Mouse (Mus musculus) heart, embryonic 16.5 days (tissue): ENCODE results near the gene Cpne9. TPM values are rescaled to one million over a fixed set of nuclear protein-coding genes. Genes with fewer than 3 reads are reported as not detected.

ENCODE experiments used
- ATAC-seq: fragments of 200-750 bp; cut with Nextera tagmentation; replicated peaks from 2 replicates; pipeline ENCODE4 v1.8.0; 2017; ENCODE audit warnings: moderate number of reproducible peaks; ENCODE audit not compliant: insufficient read depth, low FRiP score; ENCODE audit errors: extremely low read depth
- H3K27ac ChIP-seq: fragments of 300-500 bp; sonication (generic); 2 replicates; pipeline ENCODE4 v1.5.1; 2014; ENCODE audit warnings: mild to moderate bottlenecking, low read length, control low read depth, moderate library complexity
- H3K27me3 ChIP-seq: fragments of 300-500 bp; sonication (generic); 2 replicates; pipeline ENCODE4 v1.6.1; 2014; ENCODE audit warnings: low read length, mixed read lengths; ENCODE audit not compliant: control insufficient read depth, insufficient read depth
- H3K36me3 ChIP-seq: fragments of 300-500 bp; sonication (generic); 2 replicates; pipeline ENCODE4 v1.6.1; 2014; ENCODE audit not compliant: control insufficient read depth, insufficient read depth
- H3K4me1 ChIP-seq: fragments of 300-500 bp; sonication (generic); 2 replicates; pipeline ENCODE4 v1.6.1; 2014; ENCODE audit warnings: low read length, mixed read lengths; ENCODE audit not compliant: control insufficient read depth, insufficient read depth
- H3K4me2 ChIP-seq: fragments of 300-500 bp; sonication (generic); 2 replicates; pipeline ENCODE4 v1.6.1; 2014; ENCODE audit warnings: low read depth, mild to moderate bottlenecking, control low read depth, low read length
- H3K4me3 ChIP-seq: fragments of 300-500 bp; sonication (generic); 2 replicates; pipeline ENCODE4 v1.5.1; 2014; ENCODE audit warnings: mild to moderate bottlenecking, control low read depth, low read length
- H3K9ac ChIP-seq: fragments of 300-500 bp; sonication (generic); 2 replicates; pipeline ENCODE4 v1.6.1; 2014; ENCODE audit warnings: low read length, control low read depth
- H3K9me3 ChIP-seq: fragments of 300-500 bp; sonication (generic); replicated peaks from 2 replicates; pipeline ENCODE4 v1.6.1; 2016; ENCODE audit warnings: low read length; ENCODE audit not compliant: control insufficient read depth
- WGBS: fragments of 180-500 bp; shearing (Covaris S2); extraction: QIAGEN DNeasy Blood & Tissue Kit; methylation state at CpG from one replicate; pipeline ENCODE4 v1.1.7; 2014; 5-methylcytosine and 5-hydroxymethylcytosine counted together
- polyA plus RNA-seq: library from polyadenylated mRNA; unstranded; fragments of >200 nt; fragmentation: Nextera tagmentation; extraction: Ambion mirVana; gene quantifications from 2 replicates; pipeline ENCODE4 v1.2.1, GENCODE M21; 2015

Gene Cpne9
- polyA plus RNA-seq, 1 experiment from 2014 or later, result 0.11 TPM

GRCm38 (mm10) chr6:113261174-113261858 is 20.8 kb upstream of the Cpne9 start:
- Histone ChIP-seq H3K27ac (no peak overlapping the region), H3K4me3 (no peak overlapping the region), H3K4me1 (no peaks in the 10 kb centered on the region), H3K36me3 (peaks cover 54% of the 10 kb centered on the region), H3K9me3 (no peaks in the 10 kb centered on the region), H3K27me3 (no peaks in the 10 kb centered on the region), H3K4me2 (no peak overlapping the region), H3K9ac (no peak overlapping the region)
- 79% methylated on average over 8 of the region's 8 CpGs for WGBS
- no peak for ATAC-seq

- Histone ChIP-seq H3K4me3 (no peak overlapping the region), H3K36me3 (peaks cover 51% of the 10 kb centered on the region)
- no peak for ATAC-seq
Observed at GRCm38 (mm10) chr6:113263531-113263930, 18.6 kb upstream of the Cpne9 start.

GRCm38 (mm10) chr6:113264429-113264828 is 17.7 kb upstream of the Cpne9 start:
- no peak overlapping the region for H3K4me3 ChIP-seq
- no peaks in the 10 kb centered on the region for H3K9me3 ChIP-seq
- no peaks in the 10 kb centered on the region for H3K4me1 ChIP-seq
- no peak for ATAC-seq
- H3K4me2 ChIP-seq, result no peak overlapping the region
- peaks cover 50% of the 10 kb centered on the region for H3K36me3 ChIP-seq
- WGBS, result 91% methylated on average over 8 of the region's 8 CpGs
- no peak overlapping the region for H3K9ac ChIP-seq
- no peaks in the 10 kb centered on the region for H3K27me3 ChIP-seq
- no peak overlapping the region for H3K27ac ChIP-seq

More at GRCm38 (mm10) chr6:113263531-113263930, 18.6 kb upstream of the Cpne9 start:
- WGBS, result 78% methylated on average over 6 of the region's 6 CpGs
- Histone ChIP-seq H3K9ac (no peak overlapping the region), H3K4me1 (no peaks in the 10 kb centered on the region), H3K27me3 (no peaks in the 10 kb centered on the region), H3K4me2 (no peak overlapping the region), H3K9me3 (no peaks in the 10 kb centered on the region), H3K27ac (no peak overlapping the region)

- Histone ChIP-seq H3K27me3 (no peaks in the 10 kb centered on the region), H3K4me3 (no peak overlapping the region), H3K36me3 (peaks cover 50% of the 10 kb centered on the region), H3K4me2 (no peak overlapping the region), H3K27ac (no peak overlapping the region), H3K9ac (no peak overlapping the region), H3K4me1 (no peaks in the 10 kb centered on the region), H3K9me3 (no peaks in the 10 kb centered on the region)
- ATAC-seq, result no peak
- 70% methylated on average over 7 of the region's 7 CpGs for WGBS
Observed at GRCm38 (mm10) chr6:113266996-113267655, 15.0 kb upstream of the Cpne9 start.

- H3K27ac ChIP-seq, result no peak overlapping the region
- no peaks in the 10 kb centered on the region for H3K4me1 ChIP-seq
- WGBS, result 75% methylated on average over 1 of the region's 1 CpGs
- no peaks in the 10 kb centered on the region for H3K27me3 ChIP-seq
- H3K4me3 ChIP-seq, result no peak overlapping the region
- no peak overlapping the region for H3K4me2 ChIP-seq
- H3K36me3 ChIP-seq, result peaks cover 51% of the 10 kb centered on the region
- no peak for ATAC-seq
- no peaks in the 10 kb centered on the region for H3K9me3 ChIP-seq
- no peak overlapping the region for H3K9ac ChIP-seq
Observed at GRCm38 (mm10) chr6:113267988-113268387, 14.1 kb upstream of the Cpne9 start.

- no peak overlapping the region for H3K9ac ChIP-seq
- WGBS, result 84% methylated on average over 3 of the region's 3 CpGs
- no peaks in the 10 kb centered on the region for H3K4me1 ChIP-seq
- no peak overlapping the region for H3K27ac ChIP-seq
- no peaks in the 10 kb centered on the region for H3K9me3 ChIP-seq
- no peak overlapping the region for H3K4me2 ChIP-seq
- peaks cover 45% of the 10 kb centered on the region for H3K36me3 ChIP-seq
- no peaks in the 10 kb centered on the region for H3K27me3 ChIP-seq
- no peak for ATAC-seq
- H3K4me3 ChIP-seq, result no peak overlapping the region
Observed at GRCm38 (mm10) chr6:113272365-113272764, 9.7 kb upstream of the Cpne9 start.

- 56% methylated on average over 4 of the region's 4 CpGs for WGBS
- H3K36me3 ChIP-seq, result peaks cover 20% of the 10 kb centered on the region
Observed at GRCm38 (mm10) chr6:113276846-113277245, 5.3 kb upstream of the Cpne9 start.

GRCm38 (mm10) chr6:113281676-113282075 is 431 bp upstream of the Cpne9 start:
- Histone ChIP-seq H3K27me3 (peaks cover 34% of the 10 kb centered on the region), H3K4me2 (no peak overlapping the region), H3K27ac (no peak overlapping the region), H3K4me3 (no peak overlapping the region), H3K4me1 (no peaks in the 10 kb centered on the region), H3K36me3 (0 out of 2 replicates have a peak, but pooled peaks cover 5% of the 10 kb centered on the region), H3K9me3 (no peaks in the 10 kb centered on the region), H3K9ac (no peak overlapping the region)
- ATAC-seq, result no peak
- 56% methylated on average over 6 of the region's 6 CpGs for WGBS

More at GRCm38 (mm10) chr6:113276846-113277245, 5.3 kb upstream of the Cpne9 start:
- Histone ChIP-seq H3K27me3 (peaks cover 3% of the 10 kb centered on the region; the same call in 1 of the 2 replicates), H3K4me3 (no peak overlapping the region), H3K9me3 (no peaks in the 10 kb centered on the region), H3K4me2 (no peak overlapping the region), H3K9ac (no peak overlapping the region), H3K27ac (no peak overlapping the region), H3K4me1 (no peaks in the 10 kb centered on the region)
- no peak for ATAC-seq

GRCm38 (mm10) chr6:113282969-113283368 is 862 bp downstream of the Cpne9 start:
- Histone ChIP-seq H3K27ac (no peak overlapping the region), H3K4me2 (no peak overlapping the region), H3K4me3 (no peak overlapping the region), H3K9me3 (no peaks in the 10 kb centered on the region), H3K4me1 (no peaks in the 10 kb centered on the region), H3K36me3 (0 out of 2 replicates have a peak, but pooled peaks cover 5% of the 10 kb centered on the region), H3K27me3 (peaks cover 34% of the 10 kb centered on the region), H3K9ac (no peak overlapping the region)
- WGBS, result 1% methylated on average over 22 of the region's 22 CpGs
- no peak for ATAC-seq
